Mouse (Mus musculus): ENCODE results near the gene P2rx5.

Gene P2rx5

GRCm38 (mm10) chr11:73176608-73177508, 16.6 kb downstream of the P2rx5 start, which contains the start of the genes Emc6 and Tax1bp3:
TSS of gene Emc6 (minus strand) at chr11:73177037.
TSS of gene Tax1bp3 (plus strand) at chr11:73177083.
- DNase-seq: peak; percentile 96

GRCm38 (mm10) chr11:73177509-73177875, 17.3 kb downstream of the P2rx5 start:
- DNase-seq: peak; percentile 45

GRCm38 (mm10) chr11:73177895-73178294, 17.7 kb downstream of the P2rx5 start:
- DNase-seq: no peak

GRCm38 (mm10) chr11:73185872-73186615, 25.8 kb downstream of the P2rx5 start:
- DNase-seq: no peak

GRCm38 (mm10) chr11:73187231-73187630, 27.0 kb downstream of the P2rx5 start:
- no peak for DNase-seq

- DNase-seq: no peak
Observed at GRCm38 (mm10) chr11:73193047-73193446, 32.8 kb downstream of the P2rx5 start.

GRCm38 (mm10) chr11:73194444-73194843, 34.2 kb downstream of the P2rx5 start:
- DNase-seq: no peak

- DNase-seq: no peak
Observed at GRCm38 (mm10) chr11:73198190-73198589, 38.0 kb downstream of the P2rx5 start.

GRCm38 (mm10) chr11:73198603-73199229, 38.5 kb downstream of the P2rx5 start, which contains the start of gene Ctns:
TSS of gene Ctns (minus strand) at chr11:73199042.
- DNase-seq: no peak

- DNase-seq: peak; percentile 95
Observed at GRCm38 (mm10) chr11:73199230-73199712, 39.0 kb downstream of the P2rx5 start, which contains the start of gene Shpk. TSS of gene Shpk (plus strand) at chr11:73199460.

GRCm38 (mm10) chr11:73199879-73200278, 39.7 kb downstream of the P2rx5 start:
- DNase-seq: peak; percentile 41

- no peak for DNase-seq
Observed at GRCm38 (mm10) chr11:73201021-73201420, 40.8 kb downstream of the P2rx5 start.

GRCm38 (mm10) chr11:73201597-73201996, 41.4 kb downstream of the P2rx5 start:
- DNase-seq: no peak

GRCm38 (mm10) chr11:73203895-73204294, 43.7 kb downstream of the P2rx5 start:
- no peak for DNase-seq

GRCm38 (mm10) chr11:73205194-73205593, 45.0 kb downstream of the P2rx5 start:
- no peak for DNase-seq

GRCm38 (mm10) chr11:73207621-73208020, 47.4 kb downstream of the P2rx5 start:
- peak; percentile 27 for DNase-seq

GRCm38 (mm10) chr11:73213956-73214355, 53.7 kb downstream of the P2rx5 start:
- no peak for DNase-seq

GRCm38 (mm10) chr11:73219671-73220070, 59.5 kb downstream of the P2rx5 start:
- DNase-seq: no peak

GRCm38 (mm10) chr11:73220651-73221050, 60.4 kb downstream of the P2rx5 start:
- DNase-seq: no peak

Measured in thymus, postnatal 25 days (tissue).